Mouse (Mus musculus): ENCODE measurements around the gene P4ha2. TPM values are rescaled to one million over a fixed set of nuclear protein-coding genes. Genes with fewer than 3 reads are reported as not detected.

Gene P4ha2
- polyA plus RNA-seq, 1 experiment from 2014 or later = 18.6 TPM

DNA sequence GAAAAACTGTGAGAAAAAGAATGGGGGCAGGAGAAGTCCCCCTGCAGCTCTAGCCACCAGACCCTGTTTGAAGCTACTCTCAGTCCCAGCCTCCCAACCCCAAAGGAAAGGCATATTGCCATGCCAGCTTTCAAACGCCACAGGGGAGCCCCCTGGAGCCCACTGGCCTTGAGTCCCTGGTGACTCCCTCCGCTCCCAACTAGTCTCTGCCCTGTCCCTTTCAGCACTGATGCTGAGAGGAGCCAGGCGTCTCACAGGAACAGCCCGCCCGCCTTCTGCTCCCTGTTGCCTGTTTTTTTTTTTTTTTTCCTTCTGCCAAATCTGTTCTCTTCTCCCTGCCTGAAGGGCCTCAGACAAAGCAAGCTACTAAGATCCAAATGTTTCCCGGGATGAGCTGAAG lies 41.3 kb upstream of the P4ha2 start:
- 15% methylated on average over 6 of the region's 6 CpGs for WGBS
- DNase-seq (ENCODE audit: low spot score, missing footprints) (no peak), ATAC-seq (ENCODE audit: low FRiP score) (no peak)
- Histone ChIP-seq H3K9me3 (ENCODE audit: control insufficient read depth, low read length) (no peaks in the 10 kb centered on the region), H3K36me3 (ENCODE audit: control insufficient read depth, insufficient read depth, low read length) (no peaks in the 10 kb centered on the region), H3K27me3 (ENCODE audit: control insufficient read depth, insufficient read depth, low read length) (no peaks in the 10 kb centered on the region), H3K27ac (ENCODE audit: low read depth, low read length) (no peak overlapping the region), H3K4me3 (ENCODE audit: low read depth, low read length) (no peak overlapping the region), H3K4me1 (ENCODE audit: control insufficient read depth, insufficient read depth, low read length) (peaks cover 18% of the 10 kb centered on the region), H3K9ac (ENCODE audit: low read length) (no peak overlapping the region), H3K4me2 (no peak overlapping the region)

- Histone ChIP-seq H3K4me1 (ENCODE audit: control insufficient read depth, insufficient read depth, low read length) (peaks cover 18% of the 10 kb centered on the region), H3K27ac (ENCODE audit: low read depth, low read length) (no peak overlapping the region)
Measured at GRCm38 (mm10) chr11:54059526-54059925, 40.4 kb upstream of the P4ha2 start.

DNA sequence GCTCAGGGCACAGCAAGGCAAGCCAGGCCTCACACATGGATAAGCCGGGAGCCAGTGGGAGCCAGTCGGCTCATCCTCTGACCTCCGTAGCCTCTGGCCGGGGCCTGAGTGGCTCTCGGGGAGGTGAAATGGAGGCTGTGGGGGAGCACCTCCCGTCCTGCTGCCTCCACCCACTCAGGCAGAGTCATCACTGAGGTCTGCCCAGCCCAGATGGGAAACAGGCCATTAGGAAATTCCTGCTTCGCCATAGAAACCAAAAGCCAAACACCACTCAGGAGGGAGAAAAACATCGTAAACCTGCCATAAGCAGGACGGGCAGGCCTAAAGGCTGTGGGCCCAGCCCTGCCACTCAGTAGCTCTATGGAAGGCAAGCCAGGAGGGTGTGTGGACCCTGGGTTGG lies 39.6 kb upstream of the P4ha2 start:
- H3K9ac ChIP-seq (ENCODE audit: low read length) = no peak overlapping the region
- peaks cover 18% of the 10 kb centered on the region for H3K4me1 ChIP-seq (ENCODE audit: control insufficient read depth, insufficient read depth, low read length)
- H3K27ac ChIP-seq (ENCODE audit: low read depth, low read length) = no peak overlapping the region
- H3K4me3 ChIP-seq (ENCODE audit: low read depth, low read length) = no peak overlapping the region
- no peaks in the 10 kb centered on the region for H3K9me3 ChIP-seq (ENCODE audit: control insufficient read depth, low read length)
- H3K36me3 ChIP-seq (ENCODE audit: control insufficient read depth, insufficient read depth, low read length) = no peaks in the 10 kb centered on the region
- ATAC-seq (ENCODE audit: low FRiP score) (no peak), DNase-seq (ENCODE audit: low spot score, missing footprints) (no peak)
- no peaks in the 10 kb centered on the region for H3K27me3 ChIP-seq (ENCODE audit: control insufficient read depth, insufficient read depth, low read length)
- WGBS = 54% methylated on average over 9 of the region's 9 CpGs
- H3K4me2 ChIP-seq = no peak overlapping the region

More at GRCm38 (mm10) chr11:54059526-54059925, 40.4 kb upstream of the P4ha2 start:
- Histone ChIP-seq H3K9me3 (ENCODE audit: control insufficient read depth, low read length) (no peaks in the 10 kb centered on the region), H3K27me3 (ENCODE audit: control insufficient read depth, insufficient read depth, low read length) (no peaks in the 10 kb centered on the region), H3K36me3 (ENCODE audit: control insufficient read depth, insufficient read depth, low read length) (no peaks in the 10 kb centered on the region), H3K9ac (ENCODE audit: low read length) (no peak overlapping the region), H3K4me3 (ENCODE audit: low read depth, low read length) (no peak overlapping the region), H3K4me2 (no peak overlapping the region)
- 41% methylated on average over 1 of the region's 1 CpGs for WGBS
- DNase-seq (ENCODE audit: low spot score, missing footprints) = no peak
- no peak for ATAC-seq (ENCODE audit: low FRiP score)

GRCm38 (mm10) chr11:54062086-54062752 lies 37.7 kb upstream of the P4ha2 start:
- no peak overlapping the region for H3K4me2 ChIP-seq
- no peak overlapping the region for H3K27ac ChIP-seq (ENCODE audit: low read depth, low read length)
- DNase-seq (ENCODE audit: low spot score, missing footprints) = no peak
- no peak overlapping the region for H3K4me3 ChIP-seq (ENCODE audit: low read depth, low read length)
- H3K9ac ChIP-seq (ENCODE audit: low read length) = no peak overlapping the region
- ATAC-seq (ENCODE audit: low FRiP score) = no peak
- no peaks in the 10 kb centered on the region for H3K9me3 ChIP-seq (ENCODE audit: control insufficient read depth, low read length)
- WGBS = 86% methylated on average over 12 of the region's 12 CpGs
- H3K4me1 ChIP-seq (ENCODE audit: control insufficient read depth, insufficient read depth, low read length) = peaks cover 16% of the 10 kb centered on the region
- no peaks in the 10 kb centered on the region for H3K27me3 ChIP-seq (ENCODE audit: control insufficient read depth, insufficient read depth, low read length)
- no peaks in the 10 kb centered on the region for H3K36me3 ChIP-seq (ENCODE audit: control insufficient read depth, insufficient read depth, low read length)

DNA sequence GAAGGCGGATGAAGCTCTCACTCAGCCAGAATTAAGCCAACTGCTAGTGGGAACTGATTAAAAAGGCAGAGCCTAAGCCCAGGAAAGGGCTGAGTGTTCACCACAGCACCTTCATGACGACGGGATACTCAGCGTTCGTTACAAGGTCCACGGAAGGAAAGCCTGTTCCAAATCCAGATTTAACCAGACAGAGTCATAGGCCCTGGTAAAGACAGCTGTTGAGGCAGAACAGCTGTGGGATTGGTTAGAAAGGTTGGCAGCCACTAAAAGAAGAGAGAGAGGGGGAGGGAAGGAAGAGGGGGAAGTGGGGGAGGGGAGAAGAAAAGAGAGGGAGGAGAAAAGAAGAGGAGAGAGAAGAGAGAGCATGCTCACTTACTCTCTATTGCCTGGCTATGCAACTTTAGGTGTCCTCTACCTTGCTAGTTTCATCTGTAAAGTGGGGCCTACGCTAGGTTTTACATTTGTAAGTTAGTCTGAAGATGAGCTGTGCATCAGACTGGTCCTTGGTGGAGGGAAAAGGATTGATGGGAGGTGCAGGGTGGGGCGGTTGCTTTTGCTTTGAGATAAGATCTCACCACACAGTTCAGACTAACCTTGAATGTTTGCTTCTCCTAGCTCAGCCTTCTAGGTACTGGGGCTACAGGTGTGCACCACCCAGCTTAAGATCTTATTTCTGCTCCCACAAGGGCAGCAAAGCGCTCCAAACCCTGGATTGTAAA lies 37.0 kb upstream of the P4ha2 start:
- Histone ChIP-seq H3K9me3 (ENCODE audit: control insufficient read depth, low read length) (no peaks in the 10 kb centered on the region), H3K27me3 (ENCODE audit: control insufficient read depth, insufficient read depth, low read length) (peaks cover under 1% of the 10 kb centered on the region; the same call in 1 of the 2 replicates), H3K4me3 (ENCODE audit: low read depth, low read length) (no peak overlapping the region), H3K4me2 (no peak overlapping the region), H3K9ac (ENCODE audit: low read length) (no peak overlapping the region), H3K4me1 (ENCODE audit: control insufficient read depth, insufficient read depth, low read length) (peaks cover 16% of the 10 kb centered on the region), H3K27ac (ENCODE audit: low read depth, low read length) (no peak overlapping the region), H3K36me3 (ENCODE audit: control insufficient read depth, insufficient read depth, low read length) (no peaks in the 10 kb centered on the region)
- 80% methylated on average over 9 of the region's 9 CpGs for WGBS
- DNase-seq (ENCODE audit: low spot score, missing footprints) = no peak
- no peak for ATAC-seq (ENCODE audit: low FRiP score)

- ATAC-seq (ENCODE audit: low FRiP score) (no peak), DNase-seq (ENCODE audit: low spot score, missing footprints) (no peak)
- Histone ChIP-seq H3K27me3 (ENCODE audit: control insufficient read depth, insufficient read depth, low read length) (peaks cover 4% of the 10 kb centered on the region; the same call in 1 of the 2 replicates), H3K4me2 (no peak overlapping the region), H3K4me3 (ENCODE audit: low read depth, low read length) (no peak overlapping the region), H3K27ac (ENCODE audit: low read depth, low read length) (no peak overlapping the region), H3K4me1 (ENCODE audit: control insufficient read depth, insufficient read depth, low read length) (peaks cover 11% of the 10 kb centered on the region), H3K9ac (ENCODE audit: low read length) (no peak overlapping the region), H3K36me3 (ENCODE audit: control insufficient read depth, insufficient read depth, low read length) (no peaks in the 10 kb centered on the region), H3K9me3 (ENCODE audit: control insufficient read depth, low read length) (no peaks in the 10 kb centered on the region)
- WGBS = 87% methylated on average over 10 of the region's 10 CpGs
Measured at GRCm38 (mm10) chr11:54063472-54063775, 36.5 kb upstream of the P4ha2 start.

DNA sequence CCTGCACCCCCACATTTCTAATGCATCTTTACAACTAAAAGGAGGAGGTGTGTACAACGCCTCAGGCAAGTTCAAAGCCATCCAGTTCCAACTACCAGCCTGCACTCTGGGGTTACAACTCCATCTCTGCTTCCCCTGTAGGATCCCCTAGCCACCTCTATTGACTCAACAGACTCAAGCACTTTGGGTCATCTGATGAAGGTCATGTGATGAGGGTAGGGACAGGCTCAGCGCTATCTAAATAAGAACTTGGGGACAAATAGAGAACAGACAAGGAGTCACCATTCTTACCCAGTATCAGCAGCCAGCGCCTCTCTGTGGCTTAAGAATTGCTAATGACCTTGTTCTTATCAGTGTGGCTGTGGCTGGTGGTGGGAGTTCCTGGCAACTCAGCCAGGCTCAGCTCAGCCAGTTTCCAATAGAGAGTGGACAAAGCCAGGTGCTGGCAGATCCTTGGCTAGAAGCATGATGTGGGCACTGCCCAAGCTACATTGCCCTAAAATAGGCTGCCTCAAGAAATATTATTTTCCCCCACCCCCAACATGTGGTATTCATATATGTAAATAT lies 35.4 kb upstream of the P4ha2 start:
- ATAC-seq (ENCODE audit: low FRiP score) (no peak), DNase-seq (ENCODE audit: low spot score, missing footprints) (no peak)
- no peaks in the 10 kb centered on the region for H3K36me3 ChIP-seq (ENCODE audit: control insufficient read depth, insufficient read depth, low read length)
- H3K4me2 ChIP-seq = no peak overlapping the region
- no peak overlapping the region for H3K27ac ChIP-seq (ENCODE audit: low read depth, low read length)
- peaks cover 4% of the 10 kb centered on the region; the same call in 1 of the 2 replicates for H3K27me3 ChIP-seq (ENCODE audit: control insufficient read depth, insufficient read depth, low read length)
- H3K4me3 ChIP-seq (ENCODE audit: low read depth, low read length) = no peak overlapping the region
- no peak overlapping the region for H3K9ac ChIP-seq (ENCODE audit: low read length)
- no peaks in the 10 kb centered on the region for H3K9me3 ChIP-seq (ENCODE audit: control insufficient read depth, low read length)
- 82% methylated on average over 3 of the region's 3 CpGs for WGBS
- H3K4me1 ChIP-seq (ENCODE audit: control insufficient read depth, insufficient read depth, low read length) = peaks cover 9% of the 10 kb centered on the region

DNA sequence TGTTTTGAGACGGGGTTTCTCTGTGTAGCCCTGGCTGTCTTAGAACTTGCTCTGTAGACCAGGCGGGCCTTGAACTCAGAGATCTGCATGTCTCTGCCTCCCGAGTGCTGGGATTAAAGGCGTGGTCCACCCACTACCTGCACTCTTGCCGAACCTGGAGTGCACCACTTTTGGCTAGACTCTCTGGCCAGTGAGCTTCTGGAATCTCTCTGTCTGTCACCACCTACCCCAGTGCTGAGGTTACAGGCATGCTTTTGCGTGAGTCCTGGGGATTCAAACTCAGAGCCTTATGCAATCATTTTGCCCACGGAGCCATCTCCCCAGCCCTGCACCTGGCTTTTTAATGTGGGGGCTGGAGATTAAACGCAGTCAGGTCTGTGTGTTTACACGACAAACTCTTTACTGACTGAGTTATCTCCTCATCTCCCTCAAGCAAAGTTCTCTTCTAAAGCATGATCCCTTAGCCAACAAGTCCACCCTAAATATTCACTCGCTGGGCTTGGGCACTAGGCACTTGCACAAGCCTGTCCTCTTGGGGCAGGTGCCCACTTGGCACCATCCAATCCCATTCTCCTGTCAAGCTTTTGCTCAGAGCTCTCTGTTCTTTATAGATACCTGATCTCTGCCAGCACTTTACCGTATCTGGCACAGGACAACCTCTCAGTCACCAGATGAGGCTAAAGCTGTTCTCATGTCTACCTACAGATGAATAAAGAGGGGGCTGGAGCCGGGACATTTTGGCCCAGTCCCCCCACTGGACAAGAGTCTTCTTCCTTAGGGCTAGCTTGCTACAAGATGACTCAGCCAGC lies 34.6 kb upstream of the P4ha2 start:
- no peaks in the 10 kb centered on the region for H3K9me3 ChIP-seq (ENCODE audit: control insufficient read depth, low read length)
- H3K4me2 ChIP-seq = no peak overlapping the region
- H3K9ac ChIP-seq (ENCODE audit: low read length) = no peak overlapping the region
- 89% methylated on average over 12 of the region's 12 CpGs for WGBS
- peaks cover 4% of the 10 kb centered on the region; the same call in 1 of the 2 replicates for H3K27me3 ChIP-seq (ENCODE audit: control insufficient read depth, insufficient read depth, low read length)
- ATAC-seq (ENCODE audit: low FRiP score) (no peak), DNase-seq (ENCODE audit: low spot score, missing footprints) (no peak)
- no peak overlapping the region for H3K27ac ChIP-seq (ENCODE audit: low read depth, low read length)
- H3K36me3 ChIP-seq (ENCODE audit: control insufficient read depth, insufficient read depth, low read length) = no peaks in the 10 kb centered on the region
- no peak overlapping the region for H3K4me3 ChIP-seq (ENCODE audit: low read depth, low read length)
- peaks cover 9% of the 10 kb centered on the region for H3K4me1 ChIP-seq (ENCODE audit: control insufficient read depth, insufficient read depth, low read length)

DNA sequence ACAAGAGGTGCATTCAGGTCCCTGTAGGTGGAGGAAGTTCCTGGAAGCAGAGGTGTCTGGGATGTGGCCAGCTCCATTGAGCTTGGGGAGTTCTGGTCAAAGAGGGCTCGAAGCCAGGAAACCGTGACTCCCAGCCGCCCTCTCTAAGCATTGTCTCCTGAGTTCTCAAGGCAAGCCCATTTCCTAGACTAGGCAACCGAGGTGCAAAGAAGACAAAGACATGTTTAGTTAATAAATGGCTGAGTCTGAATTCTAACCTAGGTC lies 34.0 kb upstream of the P4ha2 start:
- no peak overlapping the region for H3K4me2 ChIP-seq
- no peak overlapping the region for H3K27ac ChIP-seq (ENCODE audit: low read depth, low read length)
- no peak overlapping the region for H3K4me3 ChIP-seq (ENCODE audit: low read depth, low read length)
- H3K9me3 ChIP-seq (ENCODE audit: control insufficient read depth, low read length) = no peaks in the 10 kb centered on the region
- H3K36me3 ChIP-seq (ENCODE audit: control insufficient read depth, insufficient read depth, low read length) = no peaks in the 10 kb centered on the region
- peaks cover 4% of the 10 kb centered on the region; the same call in 1 of the 2 replicates for H3K27me3 ChIP-seq (ENCODE audit: control insufficient read depth, insufficient read depth, low read length)
- WGBS = 89% methylated on average over 4 of the region's 4 CpGs
- no peak for DNase-seq (ENCODE audit: low spot score, missing footprints)
- H3K4me1 ChIP-seq (ENCODE audit: control insufficient read depth, insufficient read depth, low read length) = peaks cover 9% of the 10 kb centered on the region
- ATAC-seq (ENCODE audit: low FRiP score) = no peak
- H3K9ac ChIP-seq (ENCODE audit: low read length) = no peak overlapping the region

All from midbrain, embryonic 11.5 days (tissue).